Mouse (Mus musculus) midbrain, embryonic 11.5 days (tissue): Measurements from ENCODE around the gene Tmem223. TPM values are rescaled to one million over a fixed set of nuclear protein-coding genes. Genes with fewer than 3 reads are reported as not detected.

Experiments used
- ATAC-seq: fragments of 200-750 bp; cut with Nextera tagmentation; 2 replicates; pipeline ENCODE4 v1.8.0; 2017; ENCODE audit warnings: moderate TSS enrichment, moderate library complexity; ENCODE audit not compliant: low FRiP score
- DNase-seq: peaks from one replicate; pipeline ENCODE4 v3.0.0; 2015; ENCODE audit warnings: low spot score; ENCODE audit errors: missing footprints
- H3K27ac ChIP-seq: fragments of 300-500 bp; sonication (generic); 2 replicates; pipeline ENCODE4 v1.5.1; 2014; ENCODE audit warnings: low read depth, low read length
- H3K27me3 ChIP-seq: fragments of 300-500 bp; sonication (generic); 2 replicates; pipeline ENCODE4 v1.6.1; 2014; ENCODE audit warnings: mild to moderate bottlenecking, low read length, moderate library complexity, mixed read lengths; ENCODE audit not compliant: control insufficient read depth, insufficient read depth
- H3K36me3 ChIP-seq: fragments of 300-500 bp; sonication (generic); 2 replicates; pipeline ENCODE4 v1.6.1; 2014; ENCODE audit warnings: mild to moderate bottlenecking, low read length, moderate library complexity, mixed read lengths; ENCODE audit not compliant: control insufficient read depth, insufficient read depth
- H3K4me1 ChIP-seq: fragments of 300-500 bp; sonication (generic); 2 replicates; pipeline ENCODE4 v1.6.1; 2014; ENCODE audit warnings: low read length; ENCODE audit not compliant: control insufficient read depth, insufficient read depth
- H3K4me2 ChIP-seq: fragments of 300-500 bp; sonication (generic); 2 replicates; pipeline ENCODE4 v1.6.1; 2014; ENCODE audit warnings: mild to moderate bottlenecking, moderate library complexity
- H3K4me3 ChIP-seq: fragments of 300-500 bp; sonication (generic); 2 replicates; pipeline ENCODE4 v1.5.1; 2014; ENCODE audit warnings: low read depth, low read length
- H3K9ac ChIP-seq: fragments of 300-500 bp; sonication (generic); 2 replicates; pipeline ENCODE4 v1.6.1; 2014; ENCODE audit warnings: low read length
- H3K9me3 ChIP-seq: fragments of 300-500 bp; sonication (generic); 2 replicates; pipeline ENCODE4 v1.6.1; 2016; ENCODE audit warnings: low read length; ENCODE audit not compliant: control insufficient read depth
- WGBS: fragments of 180-500 bp; shearing (Covaris S2); extraction: QIAGEN DNeasy Blood & Tissue Kit; methylation state at CpG from one replicate; pipeline ENCODE4 v1.1.7; 2014; 5-methylcytosine and 5-hydroxymethylcytosine counted together
- polyA plus RNA-seq: library from polyadenylated mRNA; unstranded; fragments of >200 nt; fragmentation: Nextera tagmentation; extraction: Ambion mirVana; gene quantifications from 2 replicates; pipeline ENCODE4 v1.2.1, GENCODE M21; 2014

Tmem223 gene
- polyA plus RNA-seq, 1 experiment from 2014 or later = 197 TPM

DNA sequence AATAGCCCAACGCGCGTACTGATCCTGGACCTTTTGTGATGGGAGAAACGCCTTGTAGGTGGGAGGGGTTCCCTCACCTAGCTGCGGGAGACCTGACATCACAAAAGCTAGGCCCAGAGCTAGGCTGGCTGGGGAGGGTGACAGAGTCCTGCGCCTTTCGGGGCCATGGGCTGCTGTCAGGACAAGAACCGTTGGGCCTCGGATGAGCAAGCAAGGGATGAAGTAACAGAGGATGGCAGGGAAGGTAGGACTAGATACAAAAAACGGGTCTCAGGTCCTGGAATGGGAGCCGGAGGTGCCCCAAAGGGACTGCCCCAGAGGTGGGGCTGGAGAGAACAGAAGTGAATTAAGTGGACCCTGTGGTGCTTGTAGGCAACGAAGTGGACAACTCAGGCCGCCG is 30.2 kb upstream of the Tmem223 start, which contains the start of gene 1700092M07Rik:
1700092M07Rik (plus strand) TSS at position 116 of the 400 bp plus-strand sequence.
- no peak for ATAC-seq
- Histone ChIP-seq H3K9me3 (no peaks in the 10 kb centered on the region), H3K9ac (peak within 1 kb of the TSS; percentile 78), H3K27ac (peak within 1 kb of the TSS; percentile 80; the same call in 1 of the 2 replicates), H3K27me3 (no peaks in the 10 kb centered on the region), H3K4me1 (peaks cover 14% of the 10 kb centered on the region), H3K4me3 (peak within 1 kb of the TSS; percentile 57), H3K4me2 (peak within 1 kb of the TSS; percentile 35), H3K36me3 (peaks cover 11% of the 10 kb centered on the region; the same call in 1 of the 2 replicates)
- WGBS = 70% methylated on average over 14 of the region's 14 CpGs
- DNase-seq = peak; percentile 84

DNA sequence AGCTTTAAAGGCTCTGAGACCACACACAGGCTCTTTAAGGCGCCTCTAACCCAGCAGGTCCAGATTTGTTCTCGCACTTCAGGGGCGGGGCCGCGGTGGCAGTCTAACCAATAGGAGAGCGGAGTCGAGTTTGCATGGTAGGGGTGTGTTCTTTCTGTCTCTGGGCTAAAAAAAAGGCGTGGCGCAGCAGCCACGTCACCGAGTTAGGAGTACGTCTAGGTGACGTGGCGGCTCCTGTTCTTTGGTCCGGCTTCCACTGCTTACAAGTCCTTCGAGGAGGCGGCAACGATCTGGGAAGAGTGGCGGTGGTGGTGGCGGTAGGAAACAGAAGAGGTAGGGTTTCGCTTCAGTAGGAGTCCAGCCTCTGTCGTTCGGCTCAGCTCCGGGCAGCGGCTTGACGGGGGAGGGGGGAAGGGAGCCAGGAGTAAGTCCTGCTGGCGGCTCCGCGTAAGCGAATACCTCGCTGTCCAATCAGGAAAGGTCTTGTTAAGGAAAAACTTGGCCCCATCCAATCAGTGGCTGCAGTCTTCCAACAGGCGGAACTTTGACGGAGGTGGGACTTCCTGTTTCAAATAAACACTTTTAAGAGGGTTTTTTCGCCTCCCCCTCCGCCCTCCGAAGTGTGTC is 29.4 kb upstream of the Tmem223 start, which contains the start of gene Stx5a:
Stx5a (plus strand) TSS at position 171 of the 627 bp plus-strand sequence.
- WGBS = under 1% methylated on average over 36 of the region's 36 CpGs
- Histone ChIP-seq H3K4me1 (peaks cover 14% of the 10 kb centered on the region), H3K36me3 (peaks cover 13% of the 10 kb centered on the region; the same call in 1 of the 2 replicates)

DNA sequence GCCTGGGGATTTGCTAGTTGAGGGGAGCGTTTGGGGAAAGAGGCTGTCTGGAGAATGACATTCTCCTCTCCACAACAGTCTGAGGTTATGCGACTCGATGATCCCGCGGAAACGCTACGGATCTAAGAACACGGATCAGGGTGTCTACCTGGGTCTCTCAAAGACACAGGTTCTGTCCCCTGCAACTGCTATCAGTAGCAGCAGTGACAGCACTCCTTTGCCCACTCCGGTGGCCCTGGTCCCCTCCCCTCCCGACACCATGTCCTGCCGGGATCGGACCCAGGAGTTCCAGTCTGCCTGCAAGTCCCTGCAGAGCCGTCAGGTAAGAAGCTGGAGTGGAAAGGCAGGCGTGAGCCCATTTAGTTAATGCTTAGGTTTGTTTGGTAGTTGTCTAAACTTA is 28.6 kb upstream of the Tmem223 start:
- ATAC-seq (no peak), DNase-seq (no peak)
- Histone ChIP-seq H3K4me1 (peaks cover 11% of the 10 kb centered on the region), H3K4me3 (peak overlapping the region; percentile 57), H3K9me3 (no peaks in the 10 kb centered on the region), H3K27me3 (no peaks in the 10 kb centered on the region), H3K36me3 (peaks cover 16% of the 10 kb centered on the region; the same call in 1 of the 2 replicates), H3K4me2 (peak overlapping the region; percentile 90), H3K9ac (peak overlapping the region; percentile 78), H3K27ac (no peak overlapping the region)
- WGBS = 28% methylated on average over 14 of the region's 14 CpGs

More for the DNA sequence above, 29.4 kb upstream of the Tmem223 start, which contains the start of gene Stx5a:
- no peaks in the 10 kb centered on the region for H3K9me3 ChIP-seq
- H3K4me3 ChIP-seq = peak within 1 kb of the TSS; percentile 57
- DNase-seq = peak; percentile 100
- peak; percentile 99 for ATAC-seq
- peak within 1 kb of the TSS; percentile 90 for H3K4me2 ChIP-seq
- H3K27me3 ChIP-seq = no peaks in the 10 kb centered on the region
- H3K9ac ChIP-seq = peak within 1 kb of the TSS; percentile 78
- peak within 1 kb of the TSS; percentile 80; the same call in 1 of the 2 replicates for H3K27ac ChIP-seq

DNA sequence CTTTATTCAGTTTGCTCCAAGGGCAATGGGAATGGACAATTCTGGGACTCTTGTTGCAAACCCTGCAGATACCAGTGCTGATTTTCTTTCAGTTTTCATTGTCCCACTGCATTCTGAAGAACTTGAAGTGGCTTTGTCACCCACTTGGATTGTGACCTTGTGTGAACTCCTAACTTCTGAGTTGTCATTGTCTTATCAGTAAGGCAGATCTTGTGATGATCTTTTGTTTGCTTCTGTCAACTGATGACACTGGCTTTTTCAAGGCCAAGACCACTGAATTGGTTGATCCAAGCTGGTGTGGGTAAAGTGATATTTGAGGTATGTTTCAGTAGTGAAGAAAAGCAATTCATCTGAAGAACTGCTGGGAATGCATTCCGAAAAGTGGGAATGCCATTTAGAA is 25.4 kb upstream of the Tmem223 start:
- 88% methylated on average over 1 of the region's 1 CpGs for WGBS
- Histone ChIP-seq H3K27me3 (no peaks in the 10 kb centered on the region), H3K27ac (no peak overlapping the region), H3K4me3 (no peak overlapping the region), H3K9ac (no peak overlapping the region), H3K36me3 (peaks cover 20% of the 10 kb centered on the region), H3K4me2 (no peak overlapping the region), H3K9me3 (no peaks in the 10 kb centered on the region), H3K4me1 (peaks cover 11% of the 10 kb centered on the region)
- ATAC-seq = no peak
- DNase-seq = peak; percentile 8

DNA sequence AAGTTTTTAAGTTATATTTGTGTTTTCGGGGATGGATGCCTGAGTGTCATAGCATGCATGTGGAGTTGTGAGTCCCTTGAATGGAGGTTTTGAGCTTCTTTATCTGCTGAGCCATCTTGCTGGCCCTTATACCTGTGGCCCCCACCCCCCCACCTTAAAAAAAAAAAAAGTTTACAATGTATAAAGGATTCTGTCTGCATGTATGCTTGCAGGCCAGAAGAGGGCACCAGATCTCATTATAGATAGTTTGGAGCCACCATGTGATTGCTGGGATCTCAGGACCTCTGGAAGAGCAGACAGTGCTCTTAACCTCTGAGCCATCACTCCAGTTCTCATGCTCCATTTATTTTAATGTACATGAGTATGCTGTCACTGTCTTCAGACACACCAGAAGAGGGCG is 23.4 kb upstream of the Tmem223 start:
- H3K4me3 ChIP-seq = no peak overlapping the region
- H3K4me2 ChIP-seq = no peak overlapping the region
- H3K36me3 ChIP-seq = peaks cover 30% of the 10 kb centered on the region
- H3K27ac ChIP-seq = no peak overlapping the region
- no peaks in the 10 kb centered on the region for H3K9me3 ChIP-seq
- no peaks in the 10 kb centered on the region for H3K27me3 ChIP-seq
- peaks cover under 1% of the 10 kb centered on the region for H3K4me1 ChIP-seq
- H3K9ac ChIP-seq = no peak overlapping the region
- DNase-seq (no peak), ATAC-seq (no peak)
- 66% methylated on average over 2 of the region's 2 CpGs for WGBS

DNA sequence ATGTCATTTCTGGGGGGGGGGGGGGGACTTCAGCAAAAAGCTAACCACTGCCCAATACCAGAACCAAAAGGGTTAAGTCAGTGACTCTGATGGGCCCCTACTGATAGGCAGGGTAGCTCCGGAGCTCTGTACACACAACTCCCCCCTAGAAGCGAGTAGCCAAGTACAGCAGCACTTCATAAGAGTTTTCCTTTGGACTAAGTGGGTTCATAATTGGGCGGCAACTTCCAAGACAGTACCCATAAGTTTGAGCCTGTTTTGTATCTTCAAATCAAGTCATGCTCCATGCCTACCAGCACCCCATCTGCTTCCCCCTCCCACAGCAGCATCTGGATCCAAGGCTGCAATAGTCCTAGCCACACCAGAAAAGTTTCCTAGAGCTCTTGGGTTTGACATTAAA is 15.1 kb upstream of the Tmem223 start:
- ATAC-seq (no peak), DNase-seq (no peak)
- Histone ChIP-seq H3K27ac (no peak overlapping the region), H3K4me3 (no peak overlapping the region), H3K9ac (no peak overlapping the region), H3K4me2 (no peak overlapping the region), H3K9me3 (no peaks in the 10 kb centered on the region), H3K27me3 (no peaks in the 10 kb centered on the region), H3K4me1 (peaks cover 10% of the 10 kb centered on the region), H3K36me3 (peaks cover 22% of the 10 kb centered on the region)
- 82% methylated on average over 3 of the region's 3 CpGs for WGBS

DNA sequence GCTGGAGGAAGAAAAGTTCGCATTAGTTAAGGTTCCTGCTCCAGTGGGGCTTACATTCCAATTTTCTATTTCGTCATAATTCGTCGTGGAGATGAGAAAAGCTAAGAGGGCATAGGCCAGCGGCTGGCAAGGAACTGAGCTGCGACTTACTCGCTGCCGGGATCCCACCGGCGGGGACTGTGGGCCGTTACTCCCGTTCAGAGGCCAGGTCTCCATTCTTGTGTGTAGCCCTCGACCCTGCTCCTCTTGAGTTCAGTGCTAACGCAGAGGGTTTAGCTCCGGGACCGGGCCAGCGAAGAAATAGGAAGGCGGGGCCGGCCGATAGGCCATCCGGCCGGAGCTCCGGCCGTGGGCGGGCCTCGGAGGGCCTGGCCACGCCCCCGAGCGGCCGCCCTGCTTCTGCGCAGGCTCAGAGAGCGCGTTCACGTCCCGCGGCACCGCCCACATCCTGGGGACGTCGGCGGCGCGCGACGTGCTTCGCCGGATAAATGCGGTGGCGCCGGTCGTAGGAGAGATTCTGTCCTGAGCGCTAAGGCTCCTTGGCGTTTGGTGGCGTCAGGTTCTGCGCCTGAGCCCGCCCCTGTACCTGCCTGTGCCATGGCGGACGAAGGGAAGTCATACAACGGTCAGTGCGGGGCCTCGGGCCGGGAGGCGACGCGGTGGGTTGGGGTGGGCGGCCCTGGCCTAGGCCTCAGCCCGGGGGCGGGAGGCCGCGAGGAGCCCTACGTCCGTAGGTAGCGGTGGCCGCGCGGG is 14.0 kb upstream of the Tmem223 start, which contains the start of gene Nxf1:
Nxf1 (plus strand) TSS at position 439 of the 753 bp plus-strand sequence.
- under 1% methylated on average over 74 of the region's 75 CpGs for WGBS
- Histone ChIP-seq H3K9ac (peak within 1 kb of the TSS; percentile 90), H3K27ac (peak within 1 kb of the TSS; percentile 75), H3K36me3 (peaks cover 15% of the 10 kb centered on the region), H3K4me3 (peak within 1 kb of the TSS; percentile 93), H3K27me3 (no peaks in the 10 kb centered on the region), H3K4me1 (peaks cover 10% of the 10 kb centered on the region), H3K4me2 (peak within 1 kb of the TSS; percentile 85), H3K9me3 (no peaks in the 10 kb centered on the region)
- ATAC-seq (peak; percentile 97), DNase-seq (peak; percentile 99)

DNA sequence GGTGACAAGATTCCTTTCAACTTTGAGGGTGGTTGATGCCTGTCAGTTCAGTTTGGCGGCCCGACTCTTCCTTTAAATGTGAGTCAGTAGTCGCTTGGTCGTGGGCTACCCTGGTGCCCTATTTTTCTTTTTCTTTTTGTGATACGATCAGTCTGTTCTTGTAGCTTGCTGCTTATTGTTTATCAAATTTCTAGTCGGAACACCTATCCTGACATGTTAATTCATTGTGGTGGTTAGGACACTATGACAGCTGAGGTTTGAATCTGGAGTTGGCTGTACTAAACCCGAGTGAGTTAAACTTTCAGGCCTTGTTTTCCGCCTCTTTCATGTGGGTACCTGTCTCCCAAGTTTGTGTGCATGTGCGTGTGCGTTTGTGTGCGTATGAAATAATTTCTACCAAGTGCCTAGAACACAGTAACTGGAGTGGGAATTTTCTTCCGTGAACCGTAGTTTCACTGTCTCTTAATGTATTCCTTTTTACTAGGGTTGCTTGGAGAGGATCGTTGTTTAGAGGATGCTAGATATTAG is 13.3 kb upstream of the Tmem223 start:
- peak overlapping the region; percentile 93 for H3K4me3 ChIP-seq
- H3K4me2 ChIP-seq = peak overlapping the region; percentile 85
- H3K9ac ChIP-seq = peak overlapping the region; percentile 90
- DNase-seq = no peak
- no peak for ATAC-seq
- peaks cover 10% of the 10 kb centered on the region for H3K4me1 ChIP-seq
- no peaks in the 10 kb centered on the region for H3K9me3 ChIP-seq
- H3K36me3 ChIP-seq = peaks cover 14% of the 10 kb centered on the region
- 9% methylated on average over 14 of the region's 14 CpGs for WGBS
- H3K27ac ChIP-seq = peak overlapping the region; percentile 75
- no peaks in the 10 kb centered on the region for H3K27me3 ChIP-seq
